Mouse (Mus musculus) spleen, postnatal 0 days (tissue): ENCODE measurements around the gene Zcchc8. TPM values are rescaled to one million over a fixed set of nuclear protein-coding genes. Genes with fewer than 3 reads are reported as not detected.

Source experiments
- polyA plus RNA-seq: library from polyadenylated mRNA; unstranded; fragments of >200 nt; fragmentation: Nextera tagmentation; extraction: Ambion mirVana; gene quantifications from 2 replicates; pipeline ENCODE4 v1.2.1, GENCODE M21; 2015

Gene Zcchc8
- polyA plus RNA-seq, result 47.6 and 49.0 TPM in 2 replicates

DNA sequence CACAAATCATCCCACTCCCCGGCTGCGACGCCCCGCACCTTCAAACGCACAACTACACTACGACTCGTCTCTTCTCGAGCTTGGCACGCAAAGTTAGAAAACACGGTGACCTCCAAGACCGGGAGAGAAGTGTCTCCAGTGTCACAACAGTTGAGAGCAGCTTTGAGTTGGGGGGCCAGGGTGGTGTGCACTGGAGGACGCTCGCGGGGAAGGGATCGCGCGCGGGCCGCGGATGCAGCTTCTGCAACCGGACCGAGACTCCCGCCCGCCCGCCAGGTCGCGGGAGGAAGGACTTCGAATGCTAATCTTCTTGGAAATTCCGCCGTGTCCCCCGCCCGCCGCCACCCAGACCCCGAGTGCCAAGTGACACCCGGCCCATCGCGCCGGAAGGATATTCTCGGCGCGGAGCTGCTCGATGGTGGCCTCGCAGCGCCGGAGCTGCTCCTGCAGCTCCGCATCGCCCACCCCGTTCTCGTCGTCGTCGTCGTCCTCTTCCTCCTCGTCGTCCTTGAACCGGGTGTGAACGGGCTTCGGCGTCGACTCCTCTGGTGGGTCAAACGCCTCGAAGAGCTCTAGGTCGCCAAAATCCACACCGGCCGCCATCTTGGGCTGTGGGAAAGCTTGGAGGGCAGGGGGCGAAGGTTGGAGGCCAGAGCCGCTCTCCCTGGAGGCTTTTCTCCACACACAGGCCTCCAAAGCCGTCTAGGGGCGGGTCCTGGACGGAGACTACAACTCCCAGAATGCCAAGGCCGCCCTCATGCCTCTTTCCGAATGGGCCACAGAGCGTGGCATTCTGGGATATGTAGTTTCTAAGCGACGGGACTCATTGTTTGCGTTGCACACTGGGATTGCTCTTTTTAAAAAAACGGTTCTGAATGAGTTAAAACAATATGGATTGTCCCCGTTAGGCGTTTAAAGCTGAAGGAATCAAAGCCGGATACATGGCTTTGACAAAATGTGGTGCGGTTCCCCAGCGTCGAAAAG, at the start of gene Zcchc8:
Zcchc8 (minus strand) TSS at position 773 of the 984 bp plus-strand sequence.

DNA sequence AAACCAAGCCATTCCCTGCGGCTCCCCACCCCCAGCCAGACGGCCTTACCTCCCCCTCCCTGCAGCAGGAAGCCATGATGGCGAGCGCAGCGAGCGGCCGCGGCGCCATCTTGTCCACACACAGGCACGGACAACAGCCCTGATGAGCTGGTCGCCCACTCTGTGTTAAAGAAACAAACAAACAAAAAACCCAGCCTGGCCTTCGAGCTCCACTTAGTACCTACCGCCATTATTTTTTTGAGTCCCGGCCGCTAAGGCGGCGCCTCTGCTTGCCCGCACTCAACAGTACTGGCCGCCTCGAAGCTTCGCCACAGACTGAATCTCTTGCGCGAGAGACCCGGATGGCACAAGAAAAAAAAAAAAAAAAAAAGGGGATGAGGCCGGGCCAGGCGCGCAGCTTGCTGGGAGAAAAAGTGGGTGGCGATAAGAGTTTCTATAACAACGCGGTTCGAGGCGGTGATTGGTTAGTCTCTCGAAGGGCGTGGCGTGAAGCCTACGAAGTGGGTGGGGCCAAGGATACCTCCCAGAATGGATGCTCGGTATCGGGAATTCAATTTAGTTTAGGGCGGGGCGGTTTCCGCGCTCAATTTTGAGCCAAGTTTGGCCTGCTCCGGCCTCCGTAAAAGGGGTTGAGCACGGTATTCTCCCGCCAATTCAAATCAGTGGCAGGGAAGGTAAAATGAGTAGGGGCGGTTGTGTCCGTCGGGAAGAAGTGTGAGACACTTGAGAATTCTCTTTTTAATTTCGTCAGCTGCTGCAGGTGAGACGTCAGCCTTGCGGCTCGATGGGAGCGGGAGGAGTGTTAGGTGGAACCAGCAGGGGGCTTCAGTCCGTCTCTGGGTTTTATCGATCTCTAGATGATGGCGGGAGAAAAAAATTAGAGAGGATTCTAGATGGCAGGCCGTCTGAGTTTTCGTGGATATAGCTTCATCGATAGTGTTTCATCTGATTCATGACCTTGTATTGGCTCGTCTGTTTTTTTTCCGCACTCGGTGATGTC, 28.5 kb upstream of the Zcchc8 start, which contains the start of the genes Rsrc2 and Kntc1:
Rsrc2 (minus strand) TSS at position 350 of the 1,000 bp plus-strand sequence.
Kntc1 (plus strand) TSS at position 652 of the 1,000 bp plus-strand sequence.

DNA sequence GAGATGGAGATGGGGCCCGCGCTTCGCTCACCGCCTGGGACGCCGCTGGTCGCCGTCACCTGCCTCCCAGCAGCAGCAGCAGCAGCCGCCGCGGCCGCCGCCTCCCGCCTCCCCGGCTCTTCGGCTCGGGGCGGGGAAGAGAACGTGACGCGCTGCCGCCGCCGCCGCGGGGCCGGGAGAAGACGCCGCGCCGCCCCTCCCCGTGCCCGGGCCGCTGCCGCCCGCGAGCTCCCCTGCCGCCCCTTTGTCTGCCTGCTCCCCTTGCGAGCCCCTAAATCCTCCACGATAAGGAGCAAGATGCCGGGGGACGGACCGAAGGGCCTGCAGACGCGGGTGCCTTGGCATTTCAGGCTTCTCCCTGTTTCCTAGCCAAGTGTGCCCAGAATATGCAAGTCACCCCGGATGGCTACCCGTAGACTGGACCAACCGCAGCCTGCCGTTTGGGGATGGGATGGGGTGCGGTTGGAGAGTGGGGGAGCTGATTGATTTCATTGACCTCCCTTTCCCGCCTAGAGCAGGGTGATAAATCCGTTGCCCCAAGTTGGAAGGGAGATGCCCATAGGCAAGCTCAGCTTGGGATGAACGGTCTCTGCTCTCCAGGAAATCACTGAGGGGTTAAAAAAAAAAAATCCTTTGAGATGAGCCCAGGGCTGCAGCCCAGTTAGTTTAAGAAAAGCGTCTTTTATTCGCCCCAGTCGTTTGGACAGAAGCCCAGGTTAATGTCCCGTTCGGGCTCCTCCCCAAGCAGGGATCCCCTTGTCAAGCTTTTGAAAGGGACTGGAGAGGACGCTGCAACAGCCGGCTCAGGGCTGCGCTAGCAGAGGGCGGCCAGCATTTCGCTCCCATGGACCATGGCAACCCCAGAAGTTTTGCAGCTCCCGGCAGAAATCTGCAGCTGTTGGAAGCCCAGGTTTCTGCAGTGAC, 36.4 kb downstream of the Zcchc8 start, which contains the start of gene Clip1:
Clip1 (minus strand) TSS at position 398 of the 924 bp plus-strand sequence.

Other genes starting within 250 kb of the Zcchc8 start
- not detected in 2 replicates for gene Lrrc43, start 231.8 kb downstream of the Zcchc8 start, polyA plus RNA-seq
- gene Il31, start 231.6 kb downstream of the Zcchc8 start, polyA plus RNA-seq, result not detected in 2 replicates
- gene B3gnt4, start 210.6 kb downstream of the Zcchc8 start, polyA plus RNA-seq, result 0.12 TPM in 1 of 2 replicates, not detected in the other
- gene Diablo, start 196.9 kb downstream of the Zcchc8 start, polyA plus RNA-seq, result 70.7 and 72.1 TPM in 2 replicates
- 0.25 and 0.36 TPM in 2 replicates for gene Gm49027, start 195.6 kb downstream of the Zcchc8 start, polyA plus RNA-seq
- gene Vps33a, start 148.1 kb downstream of the Zcchc8 start, polyA plus RNA-seq, result 16.1 and 17.2 TPM in 2 replicates
- 19.6 and 21.0 TPM in 2 replicates for gene Clip1, start 36.5 kb downstream of the Zcchc8 start, polyA plus RNA-seq
- gene Rsrc2, start 28.3 kb upstream of the Zcchc8 start, polyA plus RNA-seq, result 69.5 and 70.0 TPM in 2 replicates
- 28.1 and 31.0 TPM in 2 replicates for gene Kntc1, start 28.6 kb upstream of the Zcchc8 start, polyA plus RNA-seq
- gene Hcar2, start 144.4 kb upstream of the Zcchc8 start, polyA plus RNA-seq, result 1.2 and 2.4 TPM in 2 replicates
- 1.4 and 1.8 TPM in 2 replicates for gene Hcar1, start 158.9 kb upstream of the Zcchc8 start, polyA plus RNA-seq
- 77.7 and 93.2 TPM in 2 replicates for gene Denr, start 186.1 kb upstream of the Zcchc8 start, polyA plus RNA-seq
- 2.4 and 3.9 TPM in 2 replicates for gene Gm43518, start 206.3 kb upstream of the Zcchc8 start, polyA plus RNA-seq
- gene Ccdc62, start 209.6 kb upstream of the Zcchc8 start, polyA plus RNA-seq, result 3.3 and 4.4 TPM in 2 replicates